Mouse (Mus musculus) lung, embryonic 15.5 days (tissue): Measurements from ENCODE around the gene Ehmt1. TPM values are rescaled to one million over a fixed set of nuclear protein-coding genes. Genes with fewer than 3 reads are reported as not detected.

ENCODE experiments used
- ATAC-seq: fragments of 200-750 bp; cut with Nextera tagmentation; 2 replicates; pipeline ENCODE4 v1.8.0; 2017; ENCODE audit warnings: moderate number of reproducible peaks, borderline replicate concordance; ENCODE audit not compliant: low FRiP score, low TSS enrichment; ENCODE audit errors: extremely low read depth
- H3K27ac ChIP-seq: fragments of 300-500 bp; sonication (generic); 2 replicates; pipeline ENCODE4 v1.5.1; 2015; ENCODE audit warnings: moderate library complexity, mild to moderate bottlenecking, inconsistent platforms
- H3K27me3 ChIP-seq: fragments of 300-500 bp; sonication (generic); 2 replicates; pipeline ENCODE4 v1.6.1; 2015; ENCODE audit warnings: inconsistent platforms
- H3K36me3 ChIP-seq: fragments of 300-500 bp; sonication (generic); 2 replicates; pipeline ENCODE4 v1.6.1; 2015; ENCODE audit warnings: inconsistent platforms
- H3K4me1 ChIP-seq: fragments of 300-500 bp; sonication (generic); 2 replicates; pipeline ENCODE4 v1.6.1; 2015; ENCODE audit warnings: inconsistent platforms
- H3K4me2 ChIP-seq: fragments of 300-500 bp; sonication (generic); 2 replicates; pipeline ENCODE4 v1.6.1; 2015; ENCODE audit warnings: inconsistent platforms, mild to moderate bottlenecking, moderate library complexity
- H3K4me3 ChIP-seq: fragments of 300-500 bp; sonication (generic); 2 replicates; pipeline ENCODE4 v1.5.1; 2015; ENCODE audit warnings: mild to moderate bottlenecking, inconsistent platforms
- H3K9ac ChIP-seq: fragments of 300-500 bp; sonication (generic); 2 replicates; pipeline ENCODE4 v1.6.1; 2015; ENCODE audit warnings: inconsistent platforms
- H3K9me3 ChIP-seq: fragments of 300-500 bp; sonication (generic); 2 replicates; pipeline ENCODE4 v1.6.1; 2016; ENCODE audit warnings: inconsistent platforms
- WGBS: fragments of 180-500 bp; shearing (Covaris S2); methylation state at CpG from one replicate; pipeline ENCODE4 v1.1.7; 2015; 5-methylcytosine and 5-hydroxymethylcytosine counted together
- polyA plus RNA-seq: library from polyadenylated mRNA; unstranded; fragments of >200 nt; fragmentation: Nextera tagmentation; extraction: Ambion mirVana; gene quantifications from 2 replicates; pipeline ENCODE4 v1.2.1, GENCODE M21; 2015

Gene Ehmt1
- polyA plus RNA-seq, 1 experiment from 2014 or later, result 89.4 TPM

DNA sequence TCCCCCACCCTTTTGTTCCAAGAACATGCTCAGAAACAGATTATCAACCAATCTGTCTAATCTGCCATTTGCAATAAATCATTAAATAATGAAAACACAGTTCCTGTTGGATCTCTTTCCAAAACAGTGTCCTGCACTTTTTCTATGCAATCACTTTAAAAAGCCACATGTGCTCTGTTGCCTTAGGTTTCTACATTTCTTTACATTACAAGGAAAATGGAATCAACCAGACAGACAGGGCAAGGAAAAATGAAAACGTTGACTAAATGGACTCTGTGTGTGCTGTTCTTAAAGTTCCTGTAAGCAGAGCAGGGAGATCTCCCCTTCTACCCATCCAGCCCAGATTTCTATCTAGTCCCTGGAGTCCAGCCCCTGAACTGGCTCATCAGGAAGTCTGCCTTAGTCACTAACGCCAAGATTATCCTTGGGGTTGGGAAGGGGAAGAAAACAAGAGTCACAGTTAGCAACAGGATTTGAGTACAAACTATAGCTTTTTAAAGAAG is 13.7 kb downstream of the Ehmt1 start:
- 34% methylated on average over 2 of the region's 2 CpGs for WGBS
- Histone ChIP-seq H3K36me3 (no peaks in the 10 kb centered on the region), H3K9me3 (no peaks in the 10 kb centered on the region), H3K27me3 (no peaks in the 10 kb centered on the region), H3K27ac (0 out of 2 replicates have a peak overlapping the region, but pooled peaks have one; percentile 9), H3K4me2 (no peak overlapping the region), H3K9ac (no peak overlapping the region), H3K4me3 (no peak overlapping the region), H3K4me1 (peaks cover 22% of the 10 kb centered on the region; the same call in 1 of the 2 replicates)
- no peak for ATAC-seq

DNA sequence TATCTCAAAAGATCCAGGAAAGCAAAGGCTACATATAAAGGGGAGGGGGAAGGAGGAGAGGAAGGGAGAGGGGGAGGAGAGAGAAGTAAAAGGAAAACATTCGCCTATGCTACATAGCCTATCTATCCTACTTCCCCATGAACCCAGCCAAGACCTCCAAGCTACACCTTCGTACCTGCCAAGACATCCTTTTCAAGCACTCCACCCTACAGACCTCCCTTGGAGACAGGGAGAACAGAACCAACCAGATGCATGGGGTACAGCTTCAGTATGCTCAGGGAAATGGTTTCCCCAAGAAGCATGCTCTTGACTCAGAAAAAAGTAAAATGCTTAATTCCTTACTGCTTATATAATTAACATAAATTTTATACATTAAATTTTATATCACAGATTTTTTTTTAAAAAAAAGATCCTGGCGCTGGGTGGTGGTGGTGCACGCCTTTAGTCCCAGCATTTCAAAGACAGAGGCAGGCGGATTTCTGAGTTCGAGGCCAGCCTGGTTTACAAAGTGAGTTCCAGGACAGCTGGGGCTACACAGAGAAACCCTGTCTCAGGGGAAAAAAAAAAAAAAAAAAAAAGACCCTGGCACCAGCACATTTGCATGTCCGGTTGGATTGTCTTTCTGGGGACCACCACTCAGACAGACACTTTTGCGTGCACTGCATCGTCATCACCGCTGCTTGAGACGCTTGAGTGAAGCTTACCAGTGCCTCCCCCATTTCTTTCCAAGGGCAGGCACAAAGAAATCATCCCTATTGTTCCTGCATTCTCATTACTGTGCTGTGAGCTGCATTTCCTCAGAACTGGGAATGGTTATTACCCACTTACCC is 14.4 kb downstream of the Ehmt1 start:
- Histone ChIP-seq H3K4me3 (no peak overlapping the region), H3K27me3 (no peaks in the 10 kb centered on the region), H3K4me1 (peaks cover 22% of the 10 kb centered on the region; the same call in 1 of the 2 replicates), H3K27ac (no peak overlapping the region), H3K9ac (no peak overlapping the region), H3K36me3 (no peaks in the 10 kb centered on the region), H3K4me2 (no peak overlapping the region), H3K9me3 (no peaks in the 10 kb centered on the region)
- WGBS, result 85% methylated on average over 11 of the region's 11 CpGs
- ATAC-seq, result no peak

DNA sequence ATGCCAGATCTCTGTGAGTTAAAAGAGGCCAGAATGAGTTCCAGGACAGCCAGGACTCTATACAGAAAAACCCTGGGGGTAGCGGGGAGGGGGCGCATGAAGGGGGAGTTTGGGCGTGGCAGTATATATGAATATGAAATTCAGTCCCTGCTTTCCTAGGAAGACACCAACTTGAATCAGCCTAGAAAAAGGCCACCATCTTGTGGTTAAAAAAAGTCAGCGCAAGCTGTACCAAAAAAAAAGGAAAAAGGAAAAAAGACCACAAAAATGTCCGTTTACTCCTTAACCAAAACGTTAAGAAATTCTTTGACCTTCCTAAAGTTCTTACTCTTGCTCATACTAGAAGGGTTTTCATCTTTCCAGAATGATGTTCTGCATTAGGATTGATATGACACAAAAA is 16.4 kb downstream of the Ehmt1 start:
- Histone ChIP-seq H3K27ac (no peak overlapping the region), H3K4me3 (no peak overlapping the region), H3K4me2 (no peak overlapping the region), H3K4me1 (peaks cover 22% of the 10 kb centered on the region), H3K9me3 (no peaks in the 10 kb centered on the region), H3K36me3 (no peaks in the 10 kb centered on the region), H3K27me3 (no peaks in the 10 kb centered on the region), H3K9ac (no peak overlapping the region)
- 80% methylated on average over 6 of the region's 6 CpGs for WGBS
- no peak for ATAC-seq

DNA sequence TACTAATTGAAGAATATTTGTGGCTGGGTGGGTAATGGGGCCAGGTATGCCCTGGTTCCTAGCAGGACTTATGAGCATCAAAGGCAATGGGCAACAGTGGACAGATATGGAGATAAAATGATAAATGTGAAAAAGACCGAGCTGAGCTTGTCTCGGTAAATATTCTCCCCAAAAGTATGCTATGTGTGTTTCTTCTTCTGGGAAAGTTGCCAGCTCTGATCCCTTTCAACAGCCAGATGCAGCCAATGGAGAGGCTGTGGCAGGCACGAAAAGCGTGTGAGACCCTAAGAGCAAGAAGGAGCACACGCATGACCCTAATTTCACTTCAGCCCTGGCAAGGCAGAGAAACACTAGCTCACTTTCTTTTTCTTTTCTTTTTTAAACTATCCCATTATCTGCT is 18.4 kb downstream of the Ehmt1 start:
- H3K27ac ChIP-seq, result no peak overlapping the region
- 36% methylated on average over 5 of the region's 5 CpGs for WGBS

DNA sequence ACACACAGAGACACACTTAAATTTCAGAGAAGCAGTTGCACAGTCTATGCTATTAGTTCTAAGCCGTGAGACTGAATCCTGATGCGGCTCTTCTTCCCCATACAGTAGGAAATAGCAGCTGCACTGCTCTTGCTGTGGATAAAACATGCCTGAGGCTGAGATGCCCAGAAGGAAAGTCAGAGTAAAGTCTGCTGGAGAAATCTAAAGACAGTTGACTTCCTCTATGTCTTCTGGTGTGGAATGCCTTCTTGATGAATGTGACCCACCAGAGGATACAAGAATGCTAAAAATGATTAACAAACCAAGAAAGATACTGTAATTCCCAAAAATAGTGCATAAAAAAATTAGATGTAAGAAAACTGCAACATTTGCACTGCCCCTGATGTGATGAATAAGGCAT is 20.1 kb downstream of the Ehmt1 start:
- no peak for ATAC-seq
- Histone ChIP-seq H3K27me3 (no peaks in the 10 kb centered on the region), H3K4me1 (peaks cover 14% of the 10 kb centered on the region), H3K4me3 (no peak overlapping the region), H3K9me3 (no peaks in the 10 kb centered on the region), H3K4me2 (no peak overlapping the region), H3K9ac (no peak overlapping the region), H3K36me3 (no peaks in the 10 kb centered on the region), H3K27ac (no peak overlapping the region)
- 94% methylated on average over 2 of the region's 2 CpGs for WGBS

More for the DNA sequence above, 18.4 kb downstream of the Ehmt1 start:
- no peak overlapping the region for H3K9ac ChIP-seq
- H3K9me3 ChIP-seq, result no peaks in the 10 kb centered on the region
- H3K36me3 ChIP-seq, result no peaks in the 10 kb centered on the region
- peaks cover 20% of the 10 kb centered on the region for H3K4me1 ChIP-seq
- H3K27me3 ChIP-seq, result no peaks in the 10 kb centered on the region
- no peak overlapping the region for H3K4me2 ChIP-seq
- H3K4me3 ChIP-seq, result no peak overlapping the region
- no peak for ATAC-seq

DNA sequence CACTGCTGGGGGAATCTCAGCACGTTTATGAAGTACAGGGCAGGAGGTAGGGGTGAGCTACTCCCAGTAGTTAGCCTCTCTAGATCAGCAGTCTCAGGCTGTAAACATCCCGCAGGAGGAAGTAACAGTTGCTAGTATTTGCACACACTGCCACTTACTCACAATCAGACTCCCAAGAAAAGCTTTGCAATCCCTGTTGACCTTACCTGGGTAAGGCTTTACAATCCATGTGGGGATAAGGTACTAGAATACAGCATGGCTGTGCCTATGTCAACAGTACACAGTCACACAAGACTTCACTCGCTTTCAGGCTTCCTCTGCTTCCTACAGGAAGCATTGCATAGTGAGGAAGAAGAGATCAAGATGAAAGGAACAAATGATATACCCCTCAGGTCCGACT is 22.7 kb downstream of the Ehmt1 start:
- H3K9me3 ChIP-seq, result no peaks in the 10 kb centered on the region
- peaks cover 10% of the 10 kb centered on the region for H3K4me1 ChIP-seq
- H3K36me3 ChIP-seq, result no peaks in the 10 kb centered on the region
- no peak overlapping the region for H3K4me3 ChIP-seq
- H3K27me3 ChIP-seq, result no peaks in the 10 kb centered on the region
- WGBS, result 70% methylated on average over 4 of the region's 4 CpGs
- H3K9ac ChIP-seq, result no peak overlapping the region
- ATAC-seq, result no peak
- no peak overlapping the region for H3K27ac ChIP-seq
- H3K4me2 ChIP-seq, result no peak overlapping the region

DNA sequence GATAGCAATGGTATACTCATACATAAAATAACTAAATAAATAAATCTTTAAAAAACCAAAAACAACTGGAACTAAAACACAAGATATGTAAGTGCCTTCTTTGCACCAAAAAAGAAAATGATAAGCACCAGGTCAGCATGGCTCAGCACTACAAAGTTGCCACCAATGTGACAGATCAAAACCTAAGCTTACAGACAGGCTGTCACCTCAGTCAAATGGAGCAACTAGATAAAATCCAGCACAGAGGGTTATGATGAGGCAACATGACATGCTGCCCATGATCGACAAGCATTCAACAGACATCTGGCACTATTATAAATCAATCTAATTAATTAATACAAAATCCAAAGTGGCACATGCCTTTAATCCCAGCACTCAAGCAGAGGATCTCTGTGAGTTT is 25.2 kb downstream of the Ehmt1 start:
- H3K9ac ChIP-seq, result no peak overlapping the region
- H3K4me2 ChIP-seq, result no peak overlapping the region
- peaks cover 5% of the 10 kb centered on the region; the same call in 1 of the 2 replicates for H3K4me1 ChIP-seq
- H3K9me3 ChIP-seq, result no peaks in the 10 kb centered on the region
- H3K27ac ChIP-seq, result no peak overlapping the region
- H3K27me3 ChIP-seq, result no peaks in the 10 kb centered on the region
- H3K4me3 ChIP-seq, result no peak overlapping the region
- H3K36me3 ChIP-seq, result no peaks in the 10 kb centered on the region
- 98% methylated on average over 1 of the region's 1 CpGs for WGBS
- no peak for ATAC-seq

DNA sequence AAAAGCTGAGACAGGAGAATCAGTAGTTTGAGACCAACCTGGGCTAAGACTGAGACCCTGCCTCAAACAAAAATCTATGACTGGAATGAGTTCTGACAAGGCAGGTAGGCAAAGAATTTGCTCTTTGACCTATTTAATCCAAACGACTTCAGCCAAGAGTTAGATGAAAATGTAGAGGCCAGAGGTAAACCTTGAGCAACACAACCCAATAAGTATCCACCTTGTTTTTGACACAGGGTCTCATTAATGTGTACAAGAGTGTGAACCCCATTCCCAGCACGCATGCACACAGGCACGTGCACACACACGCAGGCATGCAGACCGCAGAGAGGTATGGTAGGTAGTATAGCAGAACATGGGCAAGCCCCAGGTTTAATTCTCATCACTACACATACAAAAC is 27.1 kb downstream of the Ehmt1 start:
- no peaks in the 10 kb centered on the region for H3K36me3 ChIP-seq
- no peak overlapping the region for H3K9ac ChIP-seq
- no peaks in the 10 kb centered on the region for H3K9me3 ChIP-seq
- no peaks in the 10 kb centered on the region for H3K27me3 ChIP-seq
- peaks cover 5% of the 10 kb centered on the region; the same call in 1 of the 2 replicates for H3K4me1 ChIP-seq
- no peak for ATAC-seq
- no peak overlapping the region for H3K4me3 ChIP-seq
- no peak overlapping the region for H3K4me2 ChIP-seq
- no peak overlapping the region for H3K27ac ChIP-seq
- WGBS, result 81% methylated on average over 5 of the region's 5 CpGs

DNA sequence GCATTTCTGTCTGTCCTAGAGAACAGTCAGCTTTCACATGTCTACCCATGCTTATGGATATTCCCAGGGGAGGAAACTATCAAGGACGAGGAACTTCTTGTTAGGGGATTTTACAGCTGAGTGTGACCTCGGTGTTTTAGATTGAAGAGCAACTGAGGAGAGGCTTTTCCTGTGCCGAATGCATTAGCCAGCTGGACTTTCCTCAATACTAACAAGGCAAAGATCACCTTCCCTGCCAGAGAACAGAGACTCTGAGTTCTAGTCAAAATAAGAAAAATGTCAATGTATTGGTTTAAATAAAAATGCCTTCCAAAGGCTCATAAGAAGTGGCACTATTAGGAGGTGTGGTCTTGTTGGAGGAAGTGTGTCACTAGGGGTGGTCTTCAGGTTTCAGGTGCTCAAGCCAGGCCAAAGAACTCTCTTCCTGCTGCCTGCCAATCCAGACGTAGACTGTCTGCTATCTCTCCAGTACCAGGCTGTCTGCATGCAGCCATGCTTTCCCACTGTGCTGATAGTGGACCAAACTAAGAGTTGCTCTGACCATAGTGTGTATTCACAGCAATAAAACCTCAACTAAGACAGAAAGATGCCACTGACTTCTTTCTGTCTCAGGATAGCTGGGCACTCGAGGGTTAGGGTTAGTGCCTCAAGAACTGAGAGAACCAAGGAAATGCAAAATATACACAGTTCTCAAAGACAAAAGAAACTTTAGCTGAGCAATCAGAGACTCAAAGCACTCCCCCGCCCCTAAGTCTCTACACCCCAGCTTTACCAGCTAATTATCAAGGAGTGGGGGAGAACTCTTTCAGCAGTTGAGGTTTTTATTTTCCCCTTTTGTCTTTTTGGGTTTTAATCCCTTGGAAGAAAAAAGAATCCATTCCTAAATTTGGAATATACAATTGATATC is 28.6 kb downstream of the Ehmt1 start:
- H3K9me3 ChIP-seq, result no peaks in the 10 kb centered on the region
- peaks cover 5% of the 10 kb centered on the region; the same call in 1 of the 2 replicates for H3K4me1 ChIP-seq
- H3K4me2 ChIP-seq, result no peak overlapping the region
- H3K9ac ChIP-seq, result no peak overlapping the region
- H3K36me3 ChIP-seq, result peaks cover 12% of the 10 kb centered on the region; the same call in 1 of the 2 replicates
- WGBS, result 71% methylated on average over 6 of the region's 6 CpGs
- no peaks in the 10 kb centered on the region for H3K27me3 ChIP-seq
- H3K27ac ChIP-seq, result no peak overlapping the region
- no peak overlapping the region for H3K4me3 ChIP-seq
- no peak for ATAC-seq

DNA sequence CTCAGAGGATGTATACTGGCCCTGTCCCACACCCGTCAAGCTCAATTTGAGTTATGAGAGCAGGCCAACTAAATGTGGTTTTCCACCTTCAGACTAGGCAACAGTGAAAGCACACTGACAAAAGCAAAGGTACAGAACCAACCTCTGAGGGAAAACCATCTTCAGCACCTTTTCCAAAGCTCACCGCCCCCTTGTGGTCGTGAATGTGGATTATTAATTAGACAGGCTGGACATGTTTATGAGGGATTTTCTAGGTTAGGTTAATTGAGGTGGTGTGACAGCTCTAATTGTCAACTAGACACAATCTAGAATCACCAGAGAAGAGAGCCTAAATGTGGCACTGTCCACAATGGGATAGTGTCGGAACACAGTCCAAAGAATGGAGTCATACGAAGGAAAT is 30.5 kb downstream of the Ehmt1 start:
- ATAC-seq, result no peak
- Histone ChIP-seq H3K4me1 (peaks cover 5% of the 10 kb centered on the region; the same call in 1 of the 2 replicates), H3K9me3 (no peaks in the 10 kb centered on the region), H3K4me2 (no peak overlapping the region), H3K4me3 (no peak overlapping the region), H3K9ac (no peak overlapping the region), H3K36me3 (peaks cover 22% of the 10 kb centered on the region), H3K27me3 (no peaks in the 10 kb centered on the region), H3K27ac (no peak overlapping the region)
- WGBS, result 81% methylated on average over 5 of the region's 5 CpGs

DNA sequence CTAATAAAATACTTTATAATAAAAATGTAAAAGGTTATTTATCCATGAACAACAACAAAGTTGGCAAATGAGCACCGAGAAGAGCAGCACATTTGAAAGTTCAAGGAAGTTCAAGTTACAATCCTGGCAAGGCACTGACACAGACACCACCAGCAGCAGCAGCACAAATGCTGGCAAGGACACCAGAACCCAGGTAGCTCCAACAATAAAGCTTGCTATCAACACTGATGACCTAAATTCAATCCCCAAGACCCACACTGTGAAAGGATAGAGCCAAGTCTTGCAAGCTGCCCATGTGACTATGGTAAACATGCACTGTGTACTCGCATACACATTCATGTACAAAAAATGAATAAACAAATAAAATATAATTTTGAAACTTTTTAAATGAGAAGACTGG is 38.7 kb downstream of the Ehmt1 start:
- no peak overlapping the region for H3K9ac ChIP-seq
- no peak overlapping the region for H3K4me3 ChIP-seq
- ATAC-seq, result no peak
- 87% methylated on average over 2 of the region's 2 CpGs for WGBS
- no peaks in the 10 kb centered on the region for H3K4me1 ChIP-seq
- H3K36me3 ChIP-seq, result peaks cover 58% of the 10 kb centered on the region
- H3K9me3 ChIP-seq, result no peaks in the 10 kb centered on the region
- no peak overlapping the region for H3K27ac ChIP-seq
- H3K27me3 ChIP-seq, result no peaks in the 10 kb centered on the region
- no peak overlapping the region for H3K4me2 ChIP-seq

DNA sequence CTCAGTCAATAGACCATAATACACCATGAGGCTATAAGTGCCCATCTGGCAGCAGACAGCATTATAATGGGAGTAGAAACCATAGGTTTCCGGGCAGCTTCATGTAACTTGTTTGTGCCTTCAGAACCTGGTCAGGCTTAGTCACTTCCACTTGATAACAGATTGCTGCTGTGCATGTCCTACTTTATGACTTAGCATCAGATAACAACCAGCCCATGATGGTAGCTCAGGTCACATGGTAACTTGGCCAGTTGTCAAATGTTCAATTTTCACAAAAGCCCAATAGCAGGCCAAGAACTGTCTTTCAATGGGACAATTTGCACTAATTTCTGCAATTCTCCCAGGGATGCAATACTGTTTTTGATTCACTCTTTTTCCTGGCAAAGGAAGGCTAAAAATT is 48.5 kb downstream of the Ehmt1 start:
- 97% methylated on average over 1 of the region's 1 CpGs for WGBS
- H3K36me3 ChIP-seq, result peaks cover 42% of the 10 kb centered on the region

More for the DNA sequence above, 48.5 kb downstream of the Ehmt1 start:
- Histone ChIP-seq H3K4me1 (no peaks in the 10 kb centered on the region), H3K9ac (no peak overlapping the region), H3K4me3 (no peak overlapping the region), H3K4me2 (no peak overlapping the region), H3K27ac (no peak overlapping the region), H3K27me3 (no peaks in the 10 kb centered on the region), H3K9me3 (no peaks in the 10 kb centered on the region)
- ATAC-seq, result no peak
